Mouse (Mus musculus): ENCODE results near the gene Card9. TPM values are rescaled to one million over a fixed set of nuclear protein-coding genes. Genes with fewer than 3 reads are reported as not detected.

Card9 gene
- polyA plus RNA-seq, 1 experiment from 2014 or later = 1.1 TPM

- peaks cover 17% of the 10 kb centered on the region; the same call in 1 of the 2 replicates for H3K36me3 ChIP-seq (ENCODE audit: insufficient read depth, low read length)
- ATAC-seq (replicated peaks; ENCODE audit: low FRiP score, low read depth) = no peak
- WGBS = 86% methylated on average over 5 of the region's 5 CpGs
These were observed 21.5 kb downstream of the Card9 start for GRCm38 (mm10) chr2:26339204-26339551.

GRCm38 (mm10) chr2:26338302-26339203 lies 22.2 kb downstream of the Card9 start:
- ATAC-seq (replicated peaks; ENCODE audit: low FRiP score, low read depth) = no peak
- peaks cover 18% of the 10 kb centered on the region; the same call in 1 of the 2 replicates for H3K4me1 ChIP-seq (replicated peaks; ENCODE audit: insufficient read depth, low read length)

More at GRCm38 (mm10) chr2:26339204-26339551, 21.5 kb downstream of the Card9 start:
- TF ChIP-seq CTCF (IDR thresholded peaks at IDR 0.05; ENCODE audit: low read depth) = no peak
- Histone ChIP-seq H3K27me3 (ENCODE audit: insufficient read depth, low read length) (no peaks in the 10 kb centered on the region), H3K9ac (ENCODE audit: low read depth, low read length) (no peak overlapping the region), H3K27ac (no peak overlapping the region), H3K9me3 (replicated peaks; ENCODE audit: low read length) (no peaks in the 10 kb centered on the region), H3K4me2 (ENCODE audit: low read length) (no peak overlapping the region), H3K4me1 (replicated peaks; ENCODE audit: insufficient read depth, low read length) (peaks cover 18% of the 10 kb centered on the region; the same call in 1 of the 2 replicates), H3K4me3 (replicated peaks; ENCODE audit: low read depth, low read length) (no peak overlapping the region)
- no peak for DNase-seq (ENCODE audit: low spot score)

GRCm38 (mm10) chr2:26330702-26331101 lies 30.0 kb downstream of the Card9 start:
- TF ChIP-seq CTCF (IDR thresholded peaks at IDR 0.05; ENCODE audit: low read depth) = no peak
- DNase-seq (ENCODE audit: low spot score) (no peak), ATAC-seq (replicated peaks; ENCODE audit: low FRiP score, low read depth) (no peak)
- Histone ChIP-seq H3K4me2 (ENCODE audit: low read length) (no peak overlapping the region), H3K27ac (peak overlapping the region; percentile 22; the same call in 1 of the 2 replicates), H3K4me1 (replicated peaks; ENCODE audit: insufficient read depth, low read length) (no peaks in the 10 kb centered on the region), H3K4me3 (replicated peaks; ENCODE audit: low read depth, low read length) (no peak overlapping the region), H3K9ac (ENCODE audit: low read depth, low read length) (no peak overlapping the region), H3K9me3 (replicated peaks; ENCODE audit: low read length) (no peaks in the 10 kb centered on the region), H3K27me3 (ENCODE audit: insufficient read depth, low read length) (no peaks in the 10 kb centered on the region), H3K36me3 (ENCODE audit: insufficient read depth, low read length) (peaks cover 37% of the 10 kb centered on the region)
- WGBS = 65% methylated on average over 6 of the region's 6 CpGs

More at GRCm38 (mm10) chr2:26338302-26339203, 22.2 kb downstream of the Card9 start:
- TF ChIP-seq CTCF (IDR thresholded peaks at IDR 0.05; ENCODE audit: low read depth) = no peak
- Histone ChIP-seq H3K27ac (no peak overlapping the region), H3K4me2 (ENCODE audit: low read length) (no peak overlapping the region), H3K27me3 (ENCODE audit: insufficient read depth, low read length) (no peaks in the 10 kb centered on the region), H3K9ac (ENCODE audit: low read depth, low read length) (no peak overlapping the region), H3K9me3 (replicated peaks; ENCODE audit: low read length) (no peaks in the 10 kb centered on the region), H3K4me3 (replicated peaks; ENCODE audit: low read depth, low read length) (no peak overlapping the region), H3K36me3 (ENCODE audit: insufficient read depth, low read length) (peaks cover 17% of the 10 kb centered on the region; the same call in 1 of the 2 replicates)
- no peak for DNase-seq (ENCODE audit: low spot score)
- WGBS = 87% methylated on average over 8 of the region's 13 CpGs

GRCm38 (mm10) chr2:26330056-26330468 lies 30.7 kb downstream of the Card9 start:
- no peak overlapping the region for H3K4me3 ChIP-seq (replicated peaks; ENCODE audit: low read depth, low read length)
- H3K27ac ChIP-seq = peak overlapping the region; percentile 22; the same call in 1 of the 2 replicates
- H3K9ac ChIP-seq (ENCODE audit: low read depth, low read length) = no peak overlapping the region
- no peaks in the 10 kb centered on the region for H3K9me3 ChIP-seq (replicated peaks; ENCODE audit: low read length)
- peaks cover 41% of the 10 kb centered on the region for H3K36me3 ChIP-seq (ENCODE audit: insufficient read depth, low read length)
- no peak overlapping the region for H3K4me2 ChIP-seq (ENCODE audit: low read length)
- H3K4me1 ChIP-seq (replicated peaks; ENCODE audit: insufficient read depth, low read length) = no peaks in the 10 kb centered on the region
- H3K27me3 ChIP-seq (ENCODE audit: insufficient read depth, low read length) = no peaks in the 10 kb centered on the region
- WGBS = 70% methylated on average over 4 of the region's 4 CpGs
- TF ChIP-seq CTCF (IDR thresholded peaks at IDR 0.05; ENCODE audit: low read depth) = no peak
- DNase-seq (ENCODE audit: low spot score) (no peak), ATAC-seq (replicated peaks; ENCODE audit: low FRiP score, low read depth) (peak; percentile 27)

GRCm38 (mm10) chr2:26329402-26329801 lies 31.3 kb downstream of the Card9 start:
- DNase-seq (ENCODE audit: low spot score) = no peak
- 0 out of 2 replicates have a peak overlapping the region, but pooled peaks have one; percentile 22 for H3K27ac ChIP-seq
- 60% methylated on average over 8 of the region's 8 CpGs for WGBS

GRCm38 (mm10) chr2:26327852-26328251 lies 32.9 kb downstream of the Card9 start:
- Histone ChIP-seq H3K27me3 (ENCODE audit: insufficient read depth, low read length) (no peaks in the 10 kb centered on the region), H3K4me3 (replicated peaks; ENCODE audit: low read depth, low read length) (no peak overlapping the region), H3K36me3 (ENCODE audit: insufficient read depth, low read length) (peaks cover 63% of the 10 kb centered on the region), H3K4me2 (ENCODE audit: low read length) (no peak overlapping the region), H3K9ac (ENCODE audit: low read depth, low read length) (no peak overlapping the region), H3K9me3 (replicated peaks; ENCODE audit: low read length) (no peaks in the 10 kb centered on the region), H3K27ac (no peak overlapping the region), H3K4me1 (replicated peaks; ENCODE audit: insufficient read depth, low read length) (no peaks in the 10 kb centered on the region)
- TF ChIP-seq CTCF (IDR thresholded peaks at IDR 0.05; ENCODE audit: low read depth) = no peak
- peak; percentile 38 for DNase-seq (ENCODE audit: low spot score)
- 93% methylated on average over 4 of the region's 4 CpGs for WGBS
- ATAC-seq (replicated peaks; ENCODE audit: low FRiP score, low read depth) = no peak

More at GRCm38 (mm10) chr2:26329402-26329801, 31.3 kb downstream of the Card9 start:
- no peak overlapping the region for H3K4me3 ChIP-seq (replicated peaks; ENCODE audit: low read depth, low read length)
- no peak for ATAC-seq (replicated peaks; ENCODE audit: low FRiP score, low read depth)
- H3K36me3 ChIP-seq (ENCODE audit: insufficient read depth, low read length) = peaks cover 48% of the 10 kb centered on the region
- no peak overlapping the region for H3K9ac ChIP-seq (ENCODE audit: low read depth, low read length)
- H3K27me3 ChIP-seq (ENCODE audit: insufficient read depth, low read length) = no peaks in the 10 kb centered on the region
- no peaks in the 10 kb centered on the region for H3K9me3 ChIP-seq (replicated peaks; ENCODE audit: low read length)
- no peak overlapping the region for H3K4me2 ChIP-seq (ENCODE audit: low read length)
- TF ChIP-seq CTCF (IDR thresholded peaks at IDR 0.05; ENCODE audit: low read depth) = no peak
- no peaks in the 10 kb centered on the region for H3K4me1 ChIP-seq (replicated peaks; ENCODE audit: insufficient read depth, low read length)
